Mouse (Mus musculus) small intestine, adult 2 months (tissue): Measurements from ENCODE around the gene Opa3. TPM values are rescaled to one million over a fixed set of nuclear protein-coding genes. Genes with fewer than 3 reads are reported as not detected.

Source experiments
- H3K27ac ChIP-seq: fragments of 200-500 bp; 2 replicates; pipeline ENCODE4 v1.5.1; 2012; ENCODE audit warnings: low read depth, low read length, control low read depth, inconsistent platforms; ENCODE audit not compliant: insufficient read depth
- H3K27me3 ChIP-seq: fragments of 200-500 bp; 2 replicates; pipeline ENCODE4 v1.6.1; 2012; ENCODE audit warnings: mild to moderate bottlenecking, moderate library complexity, low read length, inconsistent platforms; ENCODE audit not compliant: control insufficient read depth, insufficient read depth
- H3K36me3 ChIP-seq: fragments of 200-500 bp; 2 replicates; pipeline ENCODE4 v1.6.1; 2012; ENCODE audit warnings: mild to moderate bottlenecking, low read length, control low read depth, inconsistent platforms; ENCODE audit not compliant: control insufficient read depth, insufficient read depth
- H3K4me1 ChIP-seq: fragments of 200-500 bp; 2 replicates; pipeline ENCODE4 v1.6.1; 2012; ENCODE audit warnings: low read length, inconsistent platforms, mixed read lengths; ENCODE audit not compliant: control insufficient read depth, insufficient read depth, insufficient read length
- H3K4me3 ChIP-seq: fragments of 200-500 bp; 2 replicates; pipeline ENCODE4 v1.5.1; 2012; ENCODE audit warnings: low read depth, mild to moderate bottlenecking, control low read depth, inconsistent platforms, low read length, moderate library complexity
- CTCF ChIP-seq: fragments of 200-500 bp; IDR thresholded peaks from 2 replicates; pipeline ENCODE4 v1.5.1; 2012; ENCODE audit warnings: low read depth, mild to moderate bottlenecking, control low read depth, inconsistent platforms, low read length, moderate library complexity, mixed read lengths; ENCODE audit not compliant: insufficient replicate concordance, insufficient read length; ENCODE audit errors: extremely low read depth
- POLR2A ChIP-seq: fragments of 200-500 bp; IDR thresholded peaks from 2 replicates; pipeline ENCODE4 v1.6.1; 2012; ENCODE audit warnings: low read depth, mild to moderate bottlenecking, control low read depth, inconsistent platforms, low read length, moderate library complexity
- WGBS: fragments of 180-500 bp; shearing (Covaris S2); methylation state at CpG from one replicate; pipeline ENCODE4 v1.1.7; 2018; 5-methylcytosine and 5-hydroxymethylcytosine counted together
- polyA plus RNA-seq: library from polyadenylated mRNA; depleted of rRNA; stranded (reverse); fragments of >200 nt; gene quantifications from 2 replicates; pipeline ENCODE4 v1.2.3, GENCODE M21; 2012

Opa3 gene
- polyA plus RNA-seq, 1 experiment: 34.6 TPM

DNA sequence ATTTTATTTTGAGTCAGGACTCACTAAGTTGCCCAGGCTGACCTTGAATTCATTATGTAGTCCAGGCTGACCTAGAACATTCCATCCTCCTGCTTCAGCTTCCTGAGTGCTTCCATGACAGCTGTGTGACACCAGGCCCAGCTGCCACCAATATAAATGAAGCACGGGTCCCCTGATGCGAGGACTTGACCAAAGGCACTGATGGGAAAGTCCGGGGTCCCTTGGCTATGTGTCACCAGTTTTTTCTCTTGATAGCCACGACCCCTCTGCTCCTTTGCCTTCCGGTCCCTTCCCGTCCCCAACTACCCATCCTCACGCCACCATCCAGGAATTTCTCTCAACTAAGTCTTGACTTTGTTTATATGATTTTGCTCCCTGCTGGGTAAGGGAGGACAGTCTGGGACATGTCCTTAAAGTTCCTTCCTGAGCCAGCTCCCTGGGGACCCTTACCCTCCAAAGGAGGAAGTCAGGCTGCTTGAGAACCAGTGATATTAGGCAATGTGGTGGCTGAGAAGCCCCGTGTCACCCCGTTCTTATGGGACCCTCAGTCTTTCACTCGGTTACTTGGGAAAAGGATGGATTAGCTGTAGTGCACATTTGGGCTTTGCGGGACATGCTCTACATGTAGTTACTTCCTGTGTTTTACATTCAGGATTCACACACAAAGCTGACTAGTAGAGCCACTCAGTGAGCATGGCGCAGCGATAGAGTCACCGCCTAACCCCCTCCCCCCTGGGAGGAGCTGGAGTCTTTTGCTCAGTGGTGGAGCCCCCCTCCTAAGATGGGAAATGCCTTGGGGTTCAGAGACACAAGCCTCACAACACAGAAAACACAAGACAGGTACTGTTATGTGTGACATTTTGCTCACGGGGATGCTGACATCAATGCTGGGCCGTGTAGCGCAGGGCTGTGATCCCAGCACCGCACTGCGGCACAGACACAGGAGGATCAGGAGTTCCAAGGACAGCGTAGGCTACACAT, 1.0 kb upstream of the Opa3 start:
- 23% methylated on average over 20 of the region's 20 CpGs for WGBS
- TF ChIP-seq CTCF: no peak
- no peak for TF ChIP-seq POLR2A
- peak overlapping the region; percentile 69 for H3K4me3 ChIP-seq
- no peaks in the 10 kb centered on the region for H3K27me3 ChIP-seq
- peaks cover 42% of the 10 kb centered on the region; the same call in 1 of the 2 replicates for H3K4me1 ChIP-seq
- H3K27ac ChIP-seq: peak overlapping the region; percentile 93
- peaks cover 4% of the 10 kb centered on the region; the same call in 1 of the 2 replicates for H3K36me3 ChIP-seq

DNA sequence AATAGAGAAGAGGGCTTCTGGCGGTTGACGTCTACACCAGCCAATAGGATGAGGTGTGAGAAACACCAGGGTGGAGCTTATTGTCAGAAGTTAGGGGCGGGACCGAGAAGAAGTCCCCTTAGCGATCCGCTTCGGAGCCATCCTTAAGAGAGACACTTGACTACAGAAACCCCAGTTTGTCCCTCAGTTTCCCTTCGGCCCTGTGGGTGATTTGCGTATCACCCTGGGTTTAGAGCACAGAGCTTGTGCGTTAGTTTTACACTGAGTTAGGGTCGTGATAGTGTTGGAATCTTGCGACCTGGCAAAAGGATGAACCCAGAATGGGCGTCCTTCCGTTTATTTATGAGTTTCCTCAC, 637 bp downstream of the Opa3 start:
- H3K4me1 ChIP-seq: peaks cover 53% of the 10 kb centered on the region; the same call in 1 of the 2 replicates
- H3K27me3 ChIP-seq: no peaks in the 10 kb centered on the region
- H3K36me3 ChIP-seq: peaks cover 4% of the 10 kb centered on the region; the same call in 1 of the 2 replicates
- peak overlapping the region; percentile 67 for H3K4me3 ChIP-seq
- H3K27ac ChIP-seq: peak overlapping the region; percentile 97
- 0% methylated on average over 14 of the region's 14 CpGs for WGBS
- TF ChIP-seq POLR2A (peak; percentile 72; the same call in 1 of the 2 replicates), CTCF (no peak)

DNA sequence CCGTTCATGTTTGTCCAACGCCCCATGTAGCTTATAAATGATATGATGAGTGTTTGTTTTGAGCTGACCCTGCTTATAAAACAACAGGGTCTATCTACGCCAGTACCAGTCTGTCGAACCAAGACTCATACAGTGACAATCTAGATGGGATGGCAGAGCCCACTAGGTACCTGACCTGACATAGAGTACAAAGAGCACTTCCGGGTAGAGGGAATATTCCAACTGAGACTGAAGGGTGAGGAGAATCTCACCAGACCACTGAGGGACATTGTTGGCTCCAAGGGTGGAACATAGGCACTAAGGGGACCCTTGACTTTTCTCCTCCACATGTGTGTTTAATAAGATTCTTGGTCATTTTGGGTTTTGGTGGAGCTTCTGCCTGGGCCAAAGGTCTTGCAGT, 1.3 kb downstream of the Opa3 start:
- peak overlapping the region; percentile 67 for H3K4me3 ChIP-seq
- H3K36me3 ChIP-seq: peaks cover 4% of the 10 kb centered on the region; the same call in 1 of the 2 replicates
- H3K27ac ChIP-seq: peak overlapping the region; percentile 97
- peaks cover 56% of the 10 kb centered on the region; the same call in 1 of the 2 replicates for H3K4me1 ChIP-seq
- TF ChIP-seq CTCF (no peak), POLR2A (no peak)
- no peaks in the 10 kb centered on the region for H3K27me3 ChIP-seq
- WGBS: 10% methylated on average over 5 of the region's 5 CpGs

DNA sequence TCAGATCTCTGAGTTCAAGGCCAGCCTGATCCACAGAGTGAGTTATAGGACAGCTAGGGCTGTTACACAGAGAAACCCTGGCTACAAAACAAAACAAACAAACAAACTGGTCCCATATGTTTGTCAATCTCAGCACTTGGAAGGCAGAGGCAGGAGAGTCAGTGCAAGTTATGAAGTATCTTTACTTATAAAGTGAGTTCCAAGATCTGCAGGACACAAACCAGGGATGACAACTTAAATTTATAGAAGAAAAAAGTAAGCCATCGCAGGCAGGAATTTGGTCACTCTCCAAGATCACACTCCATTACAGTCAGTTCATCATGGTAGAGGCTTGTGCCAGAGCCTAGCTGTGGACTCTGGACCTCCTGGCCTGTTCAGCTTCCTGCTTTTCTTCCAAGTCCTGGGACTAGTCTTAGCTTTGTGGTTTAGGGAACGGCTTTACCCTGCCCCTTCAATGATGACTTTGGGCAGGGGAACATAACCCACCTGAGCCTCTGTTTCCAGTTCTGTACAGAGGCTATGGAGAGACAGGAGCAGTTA, 2.0 kb downstream of the Opa3 start:
- peaks cover 4% of the 10 kb centered on the region; the same call in 1 of the 2 replicates for H3K36me3 ChIP-seq
- TF ChIP-seq POLR2A (no peak), CTCF (no peak)
- peak overlapping the region; percentile 97 for H3K27ac ChIP-seq
- H3K4me3 ChIP-seq: no peak overlapping the region
- peaks cover 57% of the 10 kb centered on the region for H3K4me1 ChIP-seq
- H3K27me3 ChIP-seq: no peaks in the 10 kb centered on the region
- WGBS: 21% methylated on average over 2 of the region's 2 CpGs

DNA sequence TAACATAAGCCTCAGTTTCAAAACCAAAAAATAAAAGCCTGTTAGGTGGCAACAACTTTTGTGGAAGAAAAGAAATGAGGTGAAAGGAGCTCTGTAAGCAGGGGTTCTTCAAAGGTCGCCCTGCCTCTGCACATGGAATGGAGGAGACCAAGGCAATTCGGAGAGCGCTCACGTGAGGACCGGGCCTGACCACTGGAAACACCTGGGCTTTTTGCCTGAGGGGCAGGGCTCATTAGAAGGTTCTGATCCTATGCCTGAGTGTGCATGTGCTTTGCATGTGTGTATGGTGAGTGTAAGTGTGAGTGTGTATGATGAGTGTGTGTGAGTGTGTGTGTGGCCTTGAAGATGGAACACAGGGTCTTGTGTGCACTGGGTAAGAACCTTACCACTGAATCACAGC, 2.8 kb downstream of the Opa3 start:
- no peaks in the 10 kb centered on the region for H3K27me3 ChIP-seq
- TF ChIP-seq CTCF: no peak
- no peak for TF ChIP-seq POLR2A
- WGBS: 71% methylated on average over 5 of the region's 5 CpGs
- H3K4me3 ChIP-seq: no peak overlapping the region
- H3K27ac ChIP-seq: peak overlapping the region; percentile 97
- peaks cover 53% of the 10 kb centered on the region for H3K4me1 ChIP-seq
- H3K36me3 ChIP-seq: peaks cover under 1% of the 10 kb centered on the region; the same call in 1 of the 2 replicates

DNA sequence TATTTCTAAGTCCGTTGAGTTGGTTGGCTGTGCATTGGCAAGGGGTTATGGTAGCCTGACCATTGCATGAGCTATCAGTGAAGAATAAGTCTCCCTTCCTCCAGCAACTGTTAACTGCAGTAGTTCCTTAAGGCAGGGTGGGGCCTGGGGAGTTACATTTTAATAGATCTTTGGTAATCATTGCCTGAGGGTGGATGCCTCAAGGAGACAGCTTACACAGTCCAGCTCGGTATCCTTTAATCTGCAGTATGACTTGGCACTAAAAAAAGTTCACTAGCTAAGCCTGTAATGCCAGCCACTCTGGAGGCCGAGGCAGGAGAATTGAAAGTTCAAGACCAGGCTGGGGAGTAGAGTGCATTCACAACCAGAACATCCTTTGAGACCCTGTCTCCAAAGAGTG, 3.7 kb downstream of the Opa3 start:
- Histone ChIP-seq H3K4me1 (peaks cover 59% of the 10 kb centered on the region), H3K36me3 (no peaks in the 10 kb centered on the region), H3K4me3 (no peak overlapping the region), H3K27me3 (no peaks in the 10 kb centered on the region), H3K27ac (peak overlapping the region; percentile 97)
- 19% methylated on average over 3 of the region's 3 CpGs for WGBS
- TF ChIP-seq POLR2A: no peak
- no peak for TF ChIP-seq CTCF

DNA sequence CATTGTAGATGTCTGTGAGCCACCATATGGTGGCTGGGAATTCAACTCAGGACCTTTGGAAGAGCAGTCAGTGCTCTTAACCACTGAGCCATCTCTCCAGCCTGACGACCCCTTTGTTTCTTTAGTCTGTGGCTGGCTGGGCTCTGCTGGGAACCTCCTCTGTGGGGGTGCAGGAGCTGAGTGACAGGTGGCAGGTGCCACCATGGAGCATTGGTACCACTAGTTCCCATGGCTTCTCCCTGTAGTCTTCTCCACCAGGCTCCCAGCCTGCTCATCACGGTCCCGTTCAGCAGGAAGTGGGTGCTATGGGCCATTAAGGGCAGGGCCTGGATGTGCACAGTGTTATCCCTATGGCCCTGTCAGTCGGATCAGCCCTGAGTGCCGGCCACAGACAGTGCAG, 6.5 kb downstream of the Opa3 start:
- TF ChIP-seq CTCF (no peak), POLR2A (no peak)
- WGBS: 19% methylated on average over 5 of the region's 5 CpGs
- Histone ChIP-seq H3K27ac (peak overlapping the region; percentile 96), H3K27me3 (no peaks in the 10 kb centered on the region), H3K4me3 (no peak overlapping the region), H3K4me1 (peaks cover 50% of the 10 kb centered on the region), H3K36me3 (no peaks in the 10 kb centered on the region)
